Mouse (Mus musculus): Measurements from ENCODE around the gene Bmpr1b.

The Bmpr1b gene

GRCm38 (mm10) chr3:141917166-141917565 is 252.1 kb downstream of the Bmpr1b start:
- in situ Hi-C loops (cut with MboI; ENCODE audit: low sequenced_read_pairs), result no loop called here

DNA sequence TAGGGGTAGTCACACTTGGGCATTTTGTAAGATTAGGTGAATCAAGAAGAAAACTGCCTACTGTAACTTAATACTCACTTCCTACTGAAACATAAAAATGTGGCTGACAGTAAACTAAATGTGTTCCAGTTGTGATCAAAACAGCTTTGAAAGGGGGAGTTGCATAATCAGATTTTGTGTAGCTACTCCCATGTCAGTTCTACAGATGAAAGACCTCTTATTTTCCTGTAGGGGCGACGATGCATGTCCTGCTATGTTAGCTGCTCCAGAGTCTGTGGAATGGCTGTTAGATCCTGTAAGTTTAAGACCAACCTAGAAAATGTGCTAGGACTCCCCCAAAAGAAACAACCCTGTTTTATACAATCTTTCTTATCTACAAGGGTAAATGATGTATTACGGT is 253.2 kb downstream of the Bmpr1b start:
- in situ Hi-C loops (cut with MboI; ENCODE audit: low sequenced_read_pairs), result no loop called here

DNA sequence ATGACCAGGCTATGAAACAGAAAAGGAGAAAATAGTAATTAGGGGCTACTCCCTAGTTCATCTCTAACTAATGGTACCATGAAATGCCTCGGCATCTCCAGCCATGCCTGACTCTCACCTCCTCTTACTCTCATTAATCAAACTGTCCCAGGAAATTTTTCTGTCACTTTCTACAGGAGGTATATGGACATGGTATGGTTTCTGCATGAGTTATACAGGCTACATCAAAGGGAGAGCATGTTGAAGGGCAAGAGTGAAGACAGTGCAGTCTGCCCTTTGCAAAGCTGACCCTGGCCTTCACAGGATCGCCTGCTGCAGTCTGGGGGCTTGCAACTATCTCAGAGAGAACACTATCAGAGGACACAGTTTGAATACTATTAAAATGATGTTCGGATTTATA is 254.6 kb downstream of the Bmpr1b start:
- in situ Hi-C loops (cut with MboI; ENCODE audit: low sequenced_read_pairs), result no loop called here

DNA sequence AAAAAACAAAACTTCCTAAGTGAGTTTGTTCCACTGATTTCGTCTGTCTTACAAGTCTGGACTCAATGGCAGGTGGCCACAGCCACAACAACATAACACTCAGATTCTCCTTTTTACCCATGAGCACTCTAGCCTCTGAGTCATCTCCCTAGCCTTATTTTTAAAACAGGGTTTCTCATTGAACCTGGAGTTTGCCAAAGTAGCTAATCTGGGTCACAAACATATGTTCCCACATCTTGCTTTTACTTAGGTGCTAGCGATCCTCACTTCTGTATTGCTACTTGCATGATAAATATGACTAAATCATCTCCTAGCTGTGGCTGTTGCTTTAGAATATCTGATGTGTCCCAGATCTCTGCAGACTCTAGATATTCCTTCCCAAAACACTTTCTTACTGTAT is 260.1 kb downstream of the Bmpr1b start:
- in situ Hi-C loops (cut with MboI; ENCODE audit: low sequenced_read_pairs), result no loop called here

DNA sequence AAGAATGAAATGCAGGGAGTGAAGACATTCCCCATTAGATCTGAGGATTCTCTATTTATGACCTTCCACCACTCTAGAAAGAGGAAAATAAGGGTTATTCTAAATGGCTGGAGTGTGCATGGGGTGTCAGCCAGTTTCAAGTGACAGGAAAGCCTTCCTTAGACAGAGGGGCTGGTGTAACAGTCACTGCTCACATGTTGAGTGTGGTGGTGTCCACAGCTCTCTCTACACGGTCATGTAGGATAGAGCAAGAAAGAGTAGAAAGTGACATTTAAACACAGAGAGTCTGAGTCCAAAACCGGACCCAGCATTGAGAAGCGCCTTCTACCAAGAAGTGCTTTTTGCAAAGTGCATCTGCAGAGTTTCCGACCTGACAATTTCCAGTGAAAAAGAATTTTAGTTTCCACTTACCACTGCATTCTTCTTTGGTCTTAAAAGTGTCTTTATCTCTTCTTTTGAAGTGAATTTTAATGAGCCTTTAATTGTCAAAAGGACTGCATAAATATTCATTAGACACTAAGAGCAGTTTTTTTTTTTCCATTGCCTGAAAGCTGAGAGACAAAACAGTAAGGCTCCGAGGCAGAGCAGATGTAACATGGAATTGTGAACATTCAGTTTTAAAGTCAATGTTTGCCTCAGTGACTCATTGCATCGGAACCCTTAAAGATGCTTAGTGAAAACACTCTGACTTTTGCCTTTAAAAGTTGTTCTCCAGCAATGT is 263.2 kb downstream of the Bmpr1b start:
- in situ Hi-C loops (cut with MboI; ENCODE audit: low sequenced_read_pairs), result no loop called here

DNA sequence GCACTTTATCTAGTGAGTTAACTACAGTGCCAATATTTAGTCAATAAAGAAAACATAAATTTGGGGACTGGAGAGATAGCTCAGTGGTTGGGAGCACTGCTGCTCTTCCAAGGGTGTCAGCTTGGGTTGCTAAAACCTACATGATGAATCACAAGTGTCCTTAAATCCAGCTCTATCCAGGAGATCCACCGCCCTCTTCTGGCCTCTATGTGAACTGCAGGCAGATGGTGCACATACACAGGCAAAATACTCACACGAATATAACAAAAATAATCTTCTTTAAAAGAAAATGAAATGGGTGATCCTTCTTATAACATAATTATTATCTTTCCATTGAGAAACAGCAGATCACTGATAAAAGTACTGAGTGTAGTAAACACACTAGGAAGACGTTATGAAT is 268.9 kb downstream of the Bmpr1b start:
- in situ Hi-C loops (cut with MboI; ENCODE audit: low sequenced_read_pairs), result no loop called here

GRCm38 (mm10) chr3:141899521-141899920 is 269.7 kb downstream of the Bmpr1b start:
- in situ Hi-C loops (cut with MboI; ENCODE audit: low sequenced_read_pairs), result no loop called here

DNA sequence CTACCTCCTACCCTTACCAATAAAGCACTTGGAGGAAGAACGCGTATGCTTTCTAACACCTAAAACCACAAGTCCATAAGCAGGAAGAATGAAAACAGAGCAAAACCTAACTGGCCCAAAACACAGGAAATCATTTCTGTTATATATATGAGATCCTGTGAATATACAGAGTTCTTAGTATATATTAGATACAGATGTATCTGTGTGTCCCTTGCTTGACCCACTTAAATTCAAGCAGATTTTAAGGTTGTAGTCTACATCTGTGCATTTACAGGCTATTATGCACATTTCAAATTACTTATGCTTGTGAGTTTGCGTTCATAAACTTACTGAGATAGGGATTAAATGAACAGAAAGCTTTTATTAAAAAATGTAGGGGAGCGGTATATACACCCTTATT is 271.5 kb downstream of the Bmpr1b start:
- in situ Hi-C loops (cut with MboI; ENCODE audit: low sequenced_read_pairs), result no loop called here

DNA sequence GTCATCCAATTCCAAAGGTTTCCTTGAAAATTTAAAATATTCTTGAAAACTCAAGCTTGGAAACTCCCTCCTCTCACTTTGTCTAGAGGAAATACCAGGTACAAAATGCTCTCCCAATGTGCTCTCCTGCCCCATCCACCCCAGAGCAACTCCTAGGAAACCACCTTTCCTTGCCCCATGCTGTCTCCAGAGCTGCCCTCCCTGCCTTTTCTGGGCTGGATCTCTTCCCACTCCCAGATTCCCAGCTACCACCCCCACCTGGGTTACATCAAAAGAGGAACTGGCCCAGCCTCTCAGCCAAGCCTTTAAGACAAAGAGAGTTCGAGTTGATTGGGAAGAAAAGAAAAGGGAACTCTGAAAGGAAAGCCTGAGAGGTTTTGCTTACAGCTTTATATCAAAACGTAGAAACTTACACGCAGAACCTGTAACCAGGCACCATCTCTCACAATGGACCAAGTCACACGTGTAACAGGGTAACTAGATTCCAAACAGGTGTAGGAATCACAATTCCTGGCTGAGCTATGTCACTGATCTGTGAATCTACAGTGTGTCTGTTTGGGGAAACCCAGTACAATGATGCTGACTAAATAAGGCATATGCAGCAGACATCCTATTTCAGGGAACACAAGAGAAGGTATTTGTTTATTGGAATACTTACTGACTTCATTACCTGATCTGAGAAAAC is 272.2 kb downstream of the Bmpr1b start:
- in situ Hi-C loops (cut with MboI; ENCODE audit: low sequenced_read_pairs), result no loop called here

GRCm38 (mm10) chr3:141895096-141895495 is 274.1 kb downstream of the Bmpr1b start:
- in situ Hi-C loops (cut with MboI; ENCODE audit: low sequenced_read_pairs), result no loop called here

DNA sequence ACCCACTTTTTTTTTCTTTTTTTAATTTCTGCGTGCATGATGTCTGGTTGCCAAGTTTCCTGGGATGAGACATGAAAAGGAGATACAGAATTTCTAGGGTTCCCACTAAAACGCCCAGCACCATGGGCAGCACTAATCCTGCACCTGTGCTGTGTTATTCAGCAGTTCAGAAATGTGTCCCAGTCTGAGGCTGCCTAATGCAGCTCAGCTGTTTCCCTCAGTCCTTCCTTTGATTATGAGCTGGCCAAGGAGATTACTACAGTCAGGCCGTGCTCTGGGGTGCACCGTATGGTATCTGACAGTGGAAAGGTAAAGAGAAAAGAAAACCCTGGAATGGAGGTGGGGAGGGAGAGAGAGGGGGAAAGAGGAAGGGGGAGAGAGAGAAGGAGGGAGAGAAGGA is 278.6 kb downstream of the Bmpr1b start:
- in situ Hi-C loops (cut with MboI; ENCODE audit: low sequenced_read_pairs), result no loop called here

- in situ Hi-C loops (cut with MboI; ENCODE audit: low sequenced_read_pairs), result loop anchor here (10.0 kb wide), 1 partner anchor 387 kb away; no protein-coding TSS in a partner anchor
These were observed 281.6 kb downstream of the Bmpr1b start for GRCm38 (mm10) chr3:141887476-141888274.

DNA sequence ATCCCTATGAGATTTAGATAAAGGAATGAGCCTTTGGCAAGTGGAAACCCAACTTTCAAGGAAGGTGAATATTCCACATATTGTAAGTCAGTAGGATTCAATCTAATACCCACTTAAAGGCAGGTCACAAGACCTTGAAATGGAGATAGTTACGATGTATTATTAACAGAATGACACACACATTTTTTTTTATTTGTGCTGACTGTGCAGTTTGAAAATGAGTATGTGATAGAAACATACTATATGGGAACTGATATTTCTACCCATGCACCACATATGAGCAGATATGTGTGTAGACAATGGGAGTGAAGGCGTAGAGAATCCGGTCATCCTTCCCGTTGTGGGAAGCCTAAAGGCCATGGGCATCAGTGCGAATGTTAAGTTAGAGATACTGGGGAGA is 285.0 kb downstream of the Bmpr1b start:
- in situ Hi-C loops (cut with MboI; ENCODE audit: low sequenced_read_pairs), result loop anchor here (10.0 kb wide), 1 partner anchor 391 kb away; no protein-coding TSS in a partner anchor

- in situ Hi-C loops (cut with MboI; ENCODE audit: low sequenced_read_pairs), result loop anchor here (10.0 kb wide), 1 partner anchor 392 kb away; no protein-coding TSS in a partner anchor
These were observed 286.7 kb downstream of the Bmpr1b start for GRCm38 (mm10) chr3:141882496-141882895.

GRCm38 (mm10) chr3:141872337-141873042 is 296.7 kb downstream of the Bmpr1b start:
- in situ Hi-C loops (cut with MboI; ENCODE audit: low sequenced_read_pairs), result no loop called here

DNA sequence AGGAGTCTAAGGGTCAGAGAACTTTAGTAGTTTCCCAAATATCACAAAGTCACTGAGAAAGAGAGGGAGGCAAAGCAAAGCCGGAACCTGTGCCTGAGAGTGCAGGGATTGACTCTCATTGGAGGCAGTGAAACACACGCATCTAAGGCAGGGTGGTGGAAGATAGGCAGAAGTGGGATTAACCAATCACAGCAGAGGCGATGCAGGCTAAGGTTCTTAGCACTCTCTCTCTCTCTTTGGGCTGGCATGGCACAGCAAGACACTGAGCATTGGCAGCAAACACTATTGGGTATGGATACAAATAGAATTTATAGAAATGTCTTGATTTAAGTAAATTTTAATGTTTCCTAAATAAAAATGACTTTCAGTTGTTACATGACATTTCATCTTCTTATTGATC is 297.4 kb downstream of the Bmpr1b start:
- in situ Hi-C loops (cut with MboI; ENCODE audit: low sequenced_read_pairs), result no loop called here

DNA sequence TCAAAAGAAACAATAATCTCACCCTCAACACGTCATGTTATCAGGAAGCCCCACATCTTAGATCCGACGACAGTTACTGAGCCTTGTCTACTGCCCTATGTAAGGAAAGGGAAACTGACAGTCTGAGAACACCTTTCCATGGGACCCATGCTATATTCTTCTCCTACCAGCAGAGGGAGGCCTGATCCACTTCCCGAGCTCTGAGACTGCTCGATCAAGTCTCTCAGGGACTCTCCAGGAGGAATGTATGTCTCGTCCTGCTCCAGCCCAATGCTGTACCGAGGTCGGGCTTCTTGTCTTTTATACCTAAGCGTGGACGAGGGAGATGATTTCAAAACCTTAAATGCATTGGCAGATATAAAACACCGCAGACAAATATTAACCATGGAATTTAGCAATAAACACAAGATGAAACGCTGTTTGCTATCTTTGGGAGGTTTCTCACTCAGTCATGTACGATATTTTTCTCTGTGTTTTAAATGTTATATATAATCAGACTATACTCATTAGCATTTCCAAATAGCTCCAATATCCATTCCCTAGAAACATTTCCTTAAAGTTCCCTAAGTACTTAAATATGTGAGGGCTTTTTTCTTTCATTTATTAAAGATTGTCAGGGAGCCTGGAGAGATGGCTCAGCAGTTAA is 306.3 kb downstream of the Bmpr1b start:
- in situ Hi-C loops (cut with MboI; ENCODE audit: low sequenced_read_pairs), result no loop called here

GRCm38 (mm10) chr3:141857123-141857522 is 312.1 kb downstream of the Bmpr1b start:
- in situ Hi-C loops (cut with MboI; ENCODE audit: low sequenced_read_pairs), result no loop called here

DNA sequence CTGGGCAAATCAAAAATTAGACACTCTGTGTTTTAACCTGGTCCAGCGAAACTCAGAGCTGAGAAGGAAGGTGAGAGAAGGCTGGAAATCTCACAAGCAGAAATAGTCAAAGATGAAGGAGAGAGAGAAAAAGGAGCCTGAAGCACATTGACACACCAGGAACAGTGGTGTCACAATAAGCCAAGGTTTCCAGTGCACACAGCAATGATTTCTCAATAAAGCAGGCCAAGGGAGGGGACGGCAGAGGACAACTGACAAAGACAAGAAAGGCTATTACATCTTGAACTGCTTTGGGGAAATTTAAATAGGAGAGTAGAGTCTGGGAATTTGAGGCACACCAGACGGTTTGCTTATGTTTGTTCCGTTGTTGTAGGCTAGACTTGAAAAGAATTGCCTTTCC is 314.9 kb downstream of the Bmpr1b start:
- in situ Hi-C loops (cut with MboI; ENCODE audit: low sequenced_read_pairs), result no loop called here

- in situ Hi-C loops (cut with MboI; ENCODE audit: low sequenced_read_pairs), result no loop called here
These were observed 319.1 kb downstream of the Bmpr1b start for GRCm38 (mm10) chr3:141850141-141850540.
